Mouse (Mus musculus) embryo, embryonic 10 days (tissue): Measurements from ENCODE around the gene Emc1.
A peak's percentile ranks its signal among the peaks of the same experiment; 100 is the strongest.

ENCODE experiments used
- DNase-seq: peaks from one replicate; pipeline ENCODE4 v3.0.0-alpha.2; 2015; ENCODE audit warnings: low spot score

Gene Emc1

DNA sequence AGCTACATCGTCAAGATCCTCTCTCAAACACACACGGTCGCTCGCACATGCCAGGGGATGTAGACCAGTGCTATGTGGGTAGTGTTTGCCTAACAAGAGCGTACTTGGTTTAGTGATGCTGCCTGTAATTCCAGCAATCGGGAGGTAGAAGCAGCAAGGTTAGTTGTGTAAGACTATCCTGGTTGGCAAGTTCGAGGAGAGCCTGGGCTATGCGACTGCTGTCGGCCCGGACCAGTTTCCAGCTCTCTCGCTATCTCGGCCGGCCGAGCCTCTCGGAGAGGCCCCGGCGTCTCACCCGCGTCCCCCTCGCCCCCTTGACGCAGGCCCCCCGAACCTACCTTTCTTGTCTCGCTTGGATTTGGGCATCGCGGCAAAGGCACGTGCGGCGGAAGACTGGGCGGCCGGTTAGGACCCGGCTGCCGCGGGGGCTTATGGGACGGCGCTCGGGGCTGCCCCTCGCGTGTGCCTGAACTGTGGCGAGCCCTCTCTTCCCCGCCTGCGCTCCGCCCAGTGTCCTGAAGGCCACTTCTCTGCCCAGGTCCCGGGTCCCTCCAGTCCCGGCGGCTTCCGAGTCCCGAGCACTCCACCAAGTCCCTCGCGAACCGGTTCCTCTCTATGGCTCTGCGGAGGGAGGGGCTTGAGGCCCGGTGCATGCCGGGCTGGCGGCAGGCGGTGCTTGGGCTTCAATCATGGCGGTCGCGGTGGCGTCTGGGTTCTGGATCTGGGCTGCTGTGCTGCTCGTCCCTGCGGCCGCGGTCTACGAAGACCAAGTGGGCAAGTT lies at the start of gene Emc1, which contains the start of the genes Mrto4 and Ubr4:
Gene Emc1 (plus strand): TSS at position 657 of the 781 bp plus-strand sequence.
Gene Mrto4 (minus strand): TSS at position 646 of the 781 bp plus-strand sequence.
Gene Ubr4 (plus strand): TSS at position 679 of the 781 bp plus-strand sequence.
- DNase-seq, result peak; percentile 90

DNA sequence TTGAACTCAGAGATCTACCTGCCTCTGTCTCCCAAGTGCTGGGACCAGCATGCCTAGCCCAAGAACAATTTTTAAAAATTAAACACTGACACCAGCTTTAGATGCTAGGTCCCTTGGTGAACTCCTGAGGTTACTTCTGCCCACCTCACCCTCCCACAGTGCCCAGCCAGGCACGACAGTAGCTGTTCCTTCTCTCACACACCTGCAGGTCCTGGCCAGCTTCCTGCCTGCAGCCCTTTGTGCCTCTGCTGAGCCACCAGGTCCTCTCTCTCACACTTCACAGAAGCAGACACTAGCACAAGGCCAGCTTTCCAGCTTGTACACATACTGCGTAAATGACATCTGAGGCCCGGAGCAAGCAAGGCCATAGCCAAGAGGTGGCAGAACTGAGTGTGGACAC lies 46.9 kb upstream of the Emc1 start:
- DNase-seq, result no peak

DNA sequence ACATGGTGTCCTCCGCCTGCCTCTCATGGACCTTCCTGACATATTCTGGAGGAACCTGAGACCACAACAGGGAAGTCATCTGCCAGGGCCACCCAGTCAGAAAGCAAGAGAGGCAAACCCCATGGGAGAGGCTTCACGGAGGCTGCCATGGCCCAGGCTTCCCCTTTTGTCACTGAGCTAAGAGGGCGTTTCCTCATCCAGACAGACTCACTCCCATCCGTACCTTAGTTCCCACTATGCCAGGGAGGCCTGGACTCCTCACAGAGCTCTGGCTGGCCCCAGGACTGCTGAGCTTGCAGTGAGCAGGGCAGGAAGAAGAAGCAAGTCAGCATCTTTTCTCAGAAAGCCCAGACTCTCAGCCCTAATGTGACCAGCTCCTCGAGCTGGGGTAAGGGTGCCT lies 44.5 kb upstream of the Emc1 start:
- DNase-seq, result no peak

DNA sequence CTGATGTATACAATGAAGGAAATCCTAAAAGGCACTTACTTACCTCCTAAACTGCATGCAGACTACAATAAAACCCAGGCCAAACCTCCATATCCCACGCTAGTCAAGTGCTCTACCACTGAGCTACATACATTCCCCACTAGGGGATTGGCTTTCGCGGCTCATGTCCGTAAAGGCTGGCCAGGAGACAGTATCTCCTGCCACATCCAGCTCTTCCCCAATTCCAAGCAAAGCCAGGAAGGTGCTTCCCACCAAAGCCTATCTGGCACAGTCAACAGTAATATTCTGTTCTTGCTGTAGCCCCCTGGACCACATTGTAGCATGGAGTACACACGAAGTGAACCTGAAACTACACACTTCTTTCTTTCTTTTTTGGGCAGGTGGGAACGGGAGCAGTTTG lies 42.7 kb upstream of the Emc1 start:
- no peak for DNase-seq

DNA sequence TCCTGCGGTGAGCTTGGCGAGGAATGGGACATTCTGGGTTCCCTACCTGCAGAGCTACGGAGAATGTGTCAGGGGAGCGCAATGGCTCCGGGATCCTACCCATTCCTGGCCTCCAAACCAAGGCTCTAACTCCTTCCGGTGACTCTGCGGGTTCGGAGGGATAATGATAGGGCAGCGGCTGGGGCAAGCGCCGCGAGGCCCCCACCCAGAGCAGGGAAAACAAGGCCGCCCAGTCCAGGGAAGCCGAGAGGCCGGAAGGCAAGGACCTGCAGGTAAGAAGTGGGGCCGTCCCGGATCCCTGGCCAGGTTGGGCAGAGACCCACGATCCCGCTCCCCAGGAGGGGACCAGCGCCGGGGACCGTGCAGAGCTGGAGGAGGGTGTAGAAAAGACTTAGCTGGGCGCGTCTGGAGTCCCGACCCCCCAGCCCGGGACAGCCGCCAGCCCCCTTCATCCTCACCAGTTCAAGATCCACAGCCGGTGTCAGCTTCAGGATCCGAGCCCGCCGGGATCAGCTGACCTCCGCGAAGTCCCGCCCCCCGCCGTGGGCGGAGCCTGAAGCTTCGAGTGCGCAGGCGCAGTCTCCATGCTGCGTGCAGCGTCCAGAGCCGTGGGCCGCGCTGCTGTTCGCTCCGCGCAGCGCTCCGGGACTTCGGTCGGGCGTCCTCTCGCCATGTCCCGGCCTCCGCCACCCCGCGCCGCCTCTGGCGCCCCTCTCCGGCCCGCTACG lies 42.1 kb upstream of the Emc1 start, which contains the start of the genes Pqlc2 and Akr7a5:
Gene Pqlc2 (minus strand): TSS at position 538 of the 728 bp plus-strand sequence.
Gene Akr7a5 (plus strand): TSS at position 574 of the 728 bp plus-strand sequence.
- peak; percentile 95 for DNase-seq

DNA sequence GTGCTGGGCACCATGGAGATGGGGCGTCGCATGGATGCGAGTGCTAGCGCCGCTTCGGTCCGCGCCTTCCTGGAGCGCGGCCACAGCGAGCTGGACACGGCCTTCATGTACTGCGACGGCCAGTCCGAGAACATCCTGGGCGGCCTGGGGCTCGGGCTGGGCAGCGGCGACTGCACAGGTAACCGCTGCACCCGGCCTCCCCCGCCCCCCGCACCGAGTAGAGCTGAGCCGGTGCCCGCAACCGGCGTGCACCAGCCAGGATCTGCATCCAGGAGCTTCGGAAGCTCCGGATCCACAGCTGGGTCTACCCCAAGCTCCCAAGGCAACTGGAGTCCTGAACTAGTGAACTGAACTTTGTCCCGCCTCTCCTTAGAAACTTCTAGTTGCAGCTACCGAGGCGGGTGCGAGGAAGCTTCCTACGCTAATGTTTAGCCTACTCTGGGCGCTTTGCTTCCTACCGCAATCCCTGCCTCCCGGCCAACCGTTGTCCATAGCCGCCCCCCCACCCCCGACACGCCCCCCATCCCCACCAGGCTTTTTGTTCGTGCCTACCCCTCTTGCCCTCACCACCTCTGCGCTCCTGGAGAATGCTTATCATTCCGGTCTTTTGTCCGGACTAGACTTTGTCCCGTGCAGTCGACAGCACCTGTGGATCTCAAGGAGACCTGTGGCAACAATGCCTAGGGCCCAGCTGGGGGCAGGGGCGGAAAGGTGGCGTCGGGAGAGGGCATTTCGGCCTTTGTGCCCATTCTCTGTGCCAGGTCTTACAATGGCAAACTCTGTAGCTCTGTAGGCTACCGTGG lies 41.3 kb upstream of the Emc1 start:
- peak; percentile 27 for DNase-seq

DNA sequence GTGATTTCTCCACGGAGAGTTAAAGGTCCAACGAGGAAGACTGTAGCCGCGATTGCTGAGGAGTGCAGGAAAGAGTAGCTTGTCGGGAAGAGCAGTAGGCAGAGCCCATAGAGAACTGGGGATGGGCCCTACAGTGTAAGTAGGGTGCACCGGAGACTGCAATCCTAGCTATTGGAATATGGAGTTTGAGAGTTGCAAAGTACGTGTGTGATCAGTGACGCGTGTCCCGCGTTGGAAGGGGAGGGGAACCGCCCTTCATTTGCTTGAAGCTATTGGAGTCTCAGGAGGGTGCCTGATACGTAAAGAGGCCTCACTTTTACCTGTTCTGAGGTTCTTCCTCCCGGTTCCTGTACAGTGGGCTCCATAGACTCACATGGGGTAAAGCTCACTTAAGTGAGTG lies 40.7 kb upstream of the Emc1 start:
- DNase-seq, result no peak

DNA sequence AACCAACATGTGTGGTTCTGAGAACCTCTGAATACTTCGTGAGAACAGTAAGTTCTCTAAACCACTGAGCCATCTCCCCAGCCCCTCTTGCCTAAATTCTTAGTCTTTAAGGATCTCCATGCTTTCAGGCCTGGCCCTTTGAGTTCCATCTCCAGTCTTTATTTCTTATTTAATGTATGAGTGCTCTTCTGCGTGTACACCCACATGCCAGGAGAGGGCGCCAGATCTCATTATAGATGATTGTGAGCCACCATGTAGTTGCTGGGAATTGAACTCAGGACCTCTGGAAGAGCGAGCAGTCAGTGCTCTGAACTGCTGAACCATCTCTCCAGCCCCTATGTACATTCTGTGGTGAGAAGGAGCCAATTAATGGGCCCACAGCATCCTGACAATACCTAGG lies 39.8 kb upstream of the Emc1 start:
- peak; percentile 71 for DNase-seq

DNA sequence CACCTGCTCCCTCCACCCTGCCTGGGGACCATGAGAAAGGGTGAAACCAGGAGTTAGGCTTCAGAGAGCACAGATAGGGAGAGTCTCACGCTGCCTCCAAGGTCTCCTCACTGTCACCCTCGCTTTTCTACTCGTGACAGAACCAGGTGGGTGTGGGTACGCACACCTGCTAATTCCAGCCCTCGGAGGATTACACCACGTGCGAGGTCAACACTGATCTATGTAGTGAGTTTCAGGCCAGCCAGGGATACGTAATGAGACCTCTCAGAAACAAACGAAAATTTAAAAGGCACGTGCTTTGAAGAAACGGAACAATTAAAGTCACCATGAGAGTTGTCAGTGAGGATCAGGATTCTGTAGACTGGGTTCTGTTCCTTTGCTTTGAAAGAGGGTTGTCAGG lies 33.9 kb upstream of the Emc1 start:
- no peak for DNase-seq

DNA sequence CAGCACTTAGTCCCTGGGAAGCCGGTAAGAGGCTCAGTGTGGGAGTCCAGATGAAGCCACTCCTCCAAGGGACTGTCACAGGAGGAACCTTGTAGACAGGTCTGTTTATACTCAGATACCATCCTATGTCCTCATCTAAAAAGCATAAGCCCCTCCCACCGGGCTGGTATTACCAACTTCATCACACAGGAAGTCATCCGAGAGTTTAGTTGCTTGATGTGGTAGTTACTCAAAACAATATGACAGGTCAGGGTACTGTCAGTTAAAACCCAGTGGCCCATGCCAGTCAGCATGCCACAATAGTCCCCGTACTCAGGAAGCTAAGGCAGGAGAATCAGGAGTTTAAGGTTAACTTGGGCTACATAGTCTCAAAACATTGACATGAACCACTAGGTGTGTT lies 32.6 kb upstream of the Emc1 start:
- no peak for DNase-seq

DNA sequence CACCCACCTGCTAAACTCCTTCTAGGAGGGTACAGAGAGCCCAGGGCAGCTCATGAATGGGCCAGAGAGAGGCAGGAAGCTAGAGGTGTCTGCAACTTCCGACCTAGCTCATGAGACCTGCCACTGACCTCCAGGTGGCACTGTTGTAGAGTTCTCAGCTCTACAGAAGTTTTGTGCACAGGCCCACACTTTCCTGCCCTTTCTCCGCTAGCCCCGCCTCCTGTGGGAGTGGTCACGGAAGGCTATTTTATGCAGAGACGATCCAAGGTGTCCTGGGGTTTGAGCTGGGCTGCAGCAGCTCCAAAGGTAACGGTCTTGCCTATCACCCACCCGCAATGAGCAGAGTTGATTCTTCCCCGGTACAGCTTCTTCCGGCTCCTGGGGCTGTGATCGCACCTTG lies 21.8 kb upstream of the Emc1 start:
- DNase-seq, result peak; percentile 93

DNA sequence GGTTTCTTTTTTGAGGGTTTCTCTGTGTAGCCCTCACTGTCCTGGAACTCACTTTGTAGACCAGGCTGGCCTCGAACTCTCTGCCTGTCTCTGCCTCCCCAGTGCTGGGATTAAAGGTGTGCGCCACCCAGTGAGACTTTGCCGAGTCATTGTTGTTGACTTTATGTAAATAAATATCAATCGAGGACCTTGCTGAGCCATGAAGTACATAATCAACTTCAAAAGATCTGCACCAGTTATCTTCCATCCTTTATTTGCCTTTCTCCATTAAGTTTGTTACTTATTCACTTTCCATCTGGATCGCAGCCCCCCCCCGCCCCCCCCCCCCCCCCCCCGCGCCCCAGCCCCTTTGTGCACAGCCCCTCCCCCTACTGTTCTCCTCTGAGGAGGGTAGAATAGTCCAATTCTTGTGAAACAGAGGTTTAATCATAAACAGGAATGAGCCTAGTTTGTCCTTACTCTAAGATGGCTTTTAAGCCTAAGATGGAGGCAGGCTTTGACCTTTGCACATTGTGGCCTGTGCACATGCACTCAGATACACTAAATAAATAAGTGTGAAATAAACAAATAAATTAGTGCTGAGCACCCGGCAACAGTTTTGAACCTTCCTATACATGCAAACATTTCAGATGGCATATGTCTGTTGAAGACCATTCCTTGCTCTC lies 17.6 kb upstream of the Emc1 start:
- DNase-seq, result no peak

DNA sequence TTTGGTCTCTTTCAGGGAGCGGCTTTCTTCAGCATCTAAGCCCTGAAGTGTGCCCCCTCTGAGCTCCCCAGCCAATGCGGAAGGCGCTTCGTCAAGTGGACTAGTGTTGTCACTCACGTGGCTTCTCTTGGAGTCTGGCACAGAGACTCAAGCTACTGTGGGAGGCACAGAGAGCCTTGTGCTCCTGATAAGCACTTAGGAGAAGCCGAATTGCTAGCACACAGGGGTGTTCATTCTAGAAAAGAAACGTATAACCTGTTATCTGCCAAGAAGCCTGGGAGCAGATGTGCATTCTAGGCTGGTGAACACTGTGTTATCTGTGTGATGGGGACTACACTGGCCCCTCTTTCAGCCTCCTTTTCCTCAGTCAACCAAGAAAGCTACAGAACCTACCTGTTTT lies 16.9 kb upstream of the Emc1 start:
- peak; percentile 12 for DNase-seq

DNA sequence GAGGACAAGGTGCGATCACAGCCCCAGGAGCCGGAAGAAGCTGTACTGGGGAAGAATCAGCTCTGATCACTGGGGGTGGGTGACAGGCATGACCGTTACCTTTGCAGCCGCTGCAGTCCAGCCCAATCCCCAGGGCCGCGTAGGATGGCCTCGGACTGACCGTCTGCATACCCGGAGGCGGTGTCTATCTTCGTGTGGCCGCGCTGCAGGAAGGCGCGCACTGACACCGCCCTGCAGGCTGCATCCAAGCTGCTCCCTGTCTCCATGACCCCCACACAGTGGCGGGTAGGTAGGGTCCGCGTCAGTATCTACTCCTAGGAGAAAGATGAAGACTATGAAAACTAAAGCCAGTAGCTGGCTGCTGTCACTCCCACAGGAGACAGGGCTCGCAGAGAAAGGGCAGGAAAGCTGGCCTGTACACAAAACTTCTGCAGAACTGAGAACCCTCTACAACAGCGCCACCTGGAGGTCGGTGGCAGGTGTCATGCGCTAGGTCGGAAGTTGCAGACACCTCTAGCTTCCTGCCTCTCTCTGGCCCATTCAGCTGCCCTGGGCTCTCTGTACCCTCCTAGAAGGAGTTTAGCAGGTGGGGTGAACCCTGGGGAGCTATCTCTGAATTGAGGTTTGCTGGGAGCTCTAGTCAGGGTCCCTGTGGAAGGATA lies 15.4 kb upstream of the Emc1 start:
- peak; percentile 90 for DNase-seq

DNA sequence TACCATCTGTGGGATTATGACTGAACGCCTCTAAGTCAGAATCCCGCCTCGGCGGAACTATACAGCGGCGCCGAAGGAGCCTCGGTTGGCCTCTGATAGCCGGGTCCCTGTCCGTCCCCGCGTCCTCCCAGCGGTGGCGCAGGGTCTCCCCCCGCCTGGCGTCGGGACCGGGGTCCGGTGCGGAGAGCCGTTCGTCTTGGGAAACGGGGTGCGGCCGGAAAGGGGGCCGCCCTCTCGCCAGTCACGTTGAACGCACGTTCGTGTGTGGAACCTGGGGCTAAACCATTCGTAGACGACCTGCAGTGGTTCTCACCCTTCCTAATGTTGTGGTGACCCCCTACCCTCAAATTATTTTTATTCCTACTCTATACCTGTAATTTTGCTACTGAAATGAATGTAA lies 14.2 kb upstream of the Emc1 start:
- no peak for DNase-seq

DNA sequence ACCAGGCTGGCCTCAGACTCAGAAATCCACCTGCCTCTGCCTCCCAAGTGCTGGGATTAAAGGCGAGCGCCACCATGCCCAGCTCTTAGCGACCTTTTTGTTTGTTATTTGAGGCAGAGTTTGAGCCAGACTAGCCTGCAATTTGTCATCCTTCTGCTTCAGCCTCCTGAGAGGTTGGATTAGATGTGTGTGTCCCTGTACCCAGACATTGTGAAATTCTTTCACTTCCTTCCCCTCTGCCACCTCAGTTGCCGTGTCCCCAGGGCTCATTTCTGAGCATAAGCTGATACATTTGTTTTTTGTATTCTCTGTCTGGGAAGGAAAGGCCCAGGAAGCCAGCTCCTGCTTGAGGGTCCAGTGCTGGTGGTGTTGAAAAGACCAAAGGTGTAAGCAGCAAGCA lies 11.6 kb upstream of the Emc1 start:
- DNase-seq, result no peak

DNA sequence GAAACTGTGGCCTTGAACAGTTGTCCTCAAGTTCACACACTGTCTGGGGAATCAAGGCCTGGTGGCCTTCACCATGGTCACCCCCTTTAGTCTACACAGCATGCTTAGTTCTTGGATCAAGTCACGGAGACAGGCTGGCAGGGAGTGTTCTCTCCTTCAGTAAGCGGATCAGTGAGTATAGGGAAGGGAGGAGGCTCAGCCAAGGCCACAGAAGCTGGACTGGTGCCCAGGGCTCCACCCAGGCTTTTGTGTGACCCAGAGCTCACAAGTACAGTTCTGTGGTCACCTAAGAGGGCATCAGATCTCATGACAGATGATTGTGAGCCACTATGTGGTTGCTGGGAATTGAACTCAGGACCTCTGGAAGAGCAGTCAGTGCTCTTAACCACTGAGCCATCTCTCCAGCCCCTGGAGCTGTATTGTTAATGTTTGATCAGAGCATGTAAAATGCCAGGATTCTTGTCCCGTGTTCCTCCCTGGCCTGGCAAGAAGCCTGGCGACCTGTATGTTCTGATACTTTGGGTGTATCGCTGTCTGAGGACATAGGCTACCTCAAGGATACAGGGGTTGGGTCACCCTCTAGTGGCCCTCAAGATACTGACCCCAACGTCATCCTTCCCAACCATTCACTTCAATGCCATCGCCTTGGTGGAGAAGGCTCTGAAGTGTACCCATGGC lies 10.7 kb upstream of the Emc1 start:
- DNase-seq, result no peak

DNA sequence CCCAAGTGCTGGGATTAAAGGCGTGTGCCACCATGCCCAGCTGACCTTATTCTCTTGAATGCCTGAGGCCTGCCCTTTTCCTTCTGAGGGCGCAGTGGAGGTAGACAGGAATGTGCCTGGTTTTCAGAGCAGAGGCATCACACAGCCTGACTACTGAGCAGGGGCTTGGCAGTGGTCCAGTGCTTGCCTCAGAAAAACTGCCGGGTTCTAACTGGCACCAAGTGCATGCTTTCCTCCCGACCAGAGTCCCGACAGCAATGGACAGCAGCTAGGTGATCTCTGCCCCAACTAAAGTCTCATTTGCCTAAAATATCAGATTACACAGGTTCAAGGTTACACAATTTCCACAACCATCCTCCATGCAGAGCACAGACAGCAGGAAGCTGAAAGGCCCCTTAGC lies 8.7 kb upstream of the Emc1 start:
- no peak for DNase-seq

DNA sequence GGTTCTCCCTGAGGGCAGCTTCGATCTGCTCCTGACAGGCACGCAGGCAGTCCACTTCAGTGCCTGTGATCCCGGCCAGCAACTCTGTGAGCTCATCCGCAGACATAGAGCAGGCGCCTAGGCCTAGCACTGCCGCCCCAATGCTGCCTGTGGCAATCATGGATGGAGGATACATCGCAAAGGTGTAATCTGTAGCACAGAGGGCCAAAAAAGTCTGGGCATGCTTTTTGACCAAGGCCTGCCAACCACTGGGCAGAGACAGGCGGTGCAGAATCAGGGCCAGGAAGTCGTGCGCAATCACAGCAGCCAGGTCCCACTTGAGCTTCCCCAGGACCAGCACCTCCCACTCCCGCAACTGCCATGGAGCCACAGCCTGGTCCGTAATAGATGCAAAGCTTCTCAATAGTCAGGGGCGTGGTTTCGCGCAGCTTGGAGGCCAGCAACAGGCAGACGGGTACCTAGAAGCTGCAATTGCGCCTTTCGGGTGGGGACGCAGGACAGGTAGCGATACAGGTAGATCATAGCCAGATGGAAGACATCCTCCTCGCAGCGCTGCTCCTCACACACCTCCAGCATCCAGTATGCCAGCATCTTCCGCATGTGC lies 6.9 kb upstream of the Emc1 start:
- DNase-seq, result no peak

DNA sequence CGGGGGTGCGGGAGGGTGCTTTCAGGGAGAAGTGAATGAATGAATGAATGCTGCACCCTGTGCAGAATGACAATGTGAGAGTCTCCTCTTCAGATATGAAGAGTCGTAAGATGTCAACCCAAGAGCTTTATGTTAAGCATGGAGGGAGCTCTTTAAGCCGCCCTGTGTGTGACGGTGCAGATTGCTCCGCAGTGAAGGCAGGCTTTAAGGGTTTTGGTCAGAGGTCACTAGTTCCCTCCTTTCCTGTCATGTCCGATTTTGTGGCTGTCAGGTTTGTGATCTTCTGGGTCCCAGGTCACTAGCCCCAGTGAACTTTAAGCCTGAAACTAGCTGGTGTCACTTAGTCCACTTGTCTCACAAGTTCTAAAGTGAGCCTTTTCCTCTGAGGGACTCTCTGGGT lies 445 bp downstream of the Emc1 start:
- DNase-seq, result peak; percentile 18
